Mouse (Mus musculus) MEL (cell line): ENCODE data around the gene Hipk1. TPM values are rescaled to one million over a fixed set of nuclear protein-coding genes. Genes with fewer than 3 reads are reported as not detected.
A peak's percentile ranks its signal among the peaks of the same experiment; 100 is the strongest.

Experiments used
- DNase-seq: peaks from one replicate; pipeline ENCODE4 v3.0.0; 2011; ENCODE audit warnings: low read depth, low spot score
- H3K27ac ChIP-seq: 2 replicates; pipeline ENCODE4 v1.5.1; 2012; ENCODE audit warnings: low read depth, mild to moderate bottlenecking, control low read depth, low read length, moderate library complexity; ENCODE audit not compliant: control insufficient read depth
- H3K27me3 ChIP-seq, 2 experiments: fragments of 150-350 bp in 1 of 2; sonication (generic) in 1 of 2; 2 replicates each; pipeline ENCODE4 v1.6.1; 2012; ENCODE audit warnings: low read length in 2 of 2, mild to moderate bottlenecking in 2 of 2, improper control_type of control experiment in 1 of 2, moderate library complexity in 1 of 2; ENCODE audit not compliant: insufficient read depth in 2 of 2, control insufficient read depth in 1 of 2
- H3K36me3 ChIP-seq, 2 experiments: 2 replicates each; pipeline ENCODE4 v1.6.1; 2012 to 2014; ENCODE audit warnings: low read length in 2 of 2, improper control_type of control experiment in 1 of 2, inconsistent platforms in 1 of 2, mild to moderate bottlenecking in 1 of 2; ENCODE audit not compliant: insufficient read depth in 2 of 2, control insufficient read depth in 1 of 2
- H3K4me1 ChIP-seq, 2 experiments: fragments of 150-350 bp in 1 of 2; sonication (generic) in 1 of 2; 2 replicates each; pipeline ENCODE4 v1.6.1; 2012; ENCODE audit warnings: low read length in 2 of 2, improper control_type of control experiment in 1 of 2, mild to moderate bottlenecking in 1 of 2; ENCODE audit not compliant: insufficient read depth in 2 of 2, control insufficient read depth in 1 of 2
- H3K4me3 ChIP-seq, 2 experiments: fragments of 150-350 bp in 1 of 2; sonication (generic) in 1 of 2; 2 replicates each; pipeline ENCODE4 v1.5.1; 2012; ENCODE audit warnings: low read depth in 2 of 2, low read length in 2 of 2, mild to moderate bottlenecking in 2 of 2, moderate library complexity in 2 of 2, control low read depth in 1 of 2, improper control_type of control experiment in 1 of 2; ENCODE audit not compliant: control insufficient read depth in 1 of 2, insufficient read depth in 1 of 2
- H3K79me2 ChIP-seq: 2 replicates; pipeline ENCODE4 v1.6.1; 2012; ENCODE audit warnings: mild to moderate bottlenecking, low read length, moderate library complexity; ENCODE audit not compliant: control insufficient read depth, poor library complexity, insufficient read depth
- H3K9ac ChIP-seq: 2 replicates; pipeline ENCODE4 v1.6.1; 2012; ENCODE audit warnings: low read depth, mild to moderate bottlenecking, control low read depth, low read length, moderate library complexity; ENCODE audit not compliant: control insufficient read depth, poor library complexity, severe bottlenecking
- H3K9me3 ChIP-seq: fragments of 150-350 bp; sonication (generic); replicated peaks from 2 replicates; pipeline ENCODE4 v1.6.1; 2012; ENCODE audit warnings: mild to moderate bottlenecking, low read length, improper control_type of control experiment, moderate library complexity; ENCODE audit not compliant: insufficient read depth
- CHD1 ChIP-seq: IDR thresholded peaks from 2 replicates; pipeline ENCODE4 v1.6.1; 2012; ENCODE audit warnings: low read depth, mild to moderate bottlenecking, inconsistent platforms, low read length, improper control_type of control experiment
- CHD2 ChIP-seq: IDR thresholded peaks from 2 replicates; pipeline ENCODE4 v1.6.1; 2011; ENCODE audit warnings: low read length, improper control_type of control experiment
- CTCF ChIP-seq, 3 experiments: IDR thresholded peaks in 2 of 3; conservative IDR thresholded peaks in 1 of 3; 2 replicates each; pipeline ENCODE4 v1.5.1; 2011 to 2012; ENCODE audit warnings: low read length in 3 of 3, low read depth in 2 of 3, mild to moderate bottlenecking in 2 of 3, improper control_type of control experiment in 1 of 3, inconsistent platforms in 1 of 3, mixed read lengths in 1 of 3, moderate library complexity in 1 of 3; ENCODE audit not compliant: control insufficient read depth in 1 of 3, insufficient read depth in 1 of 3, poor library complexity in 1 of 3, severe bottlenecking in 1 of 3
- ELF1 ChIP-seq: IDR thresholded peaks from 2 replicates; pipeline ENCODE4 v1.6.1; 2014; ENCODE audit warnings: low read depth, mild to moderate bottlenecking, inconsistent platforms, low read length, improper control_type of control experiment, moderate library complexity
- GATA1 ChIP-seq: IDR thresholded peaks from 2 replicates; pipeline ENCODE4 v1.6.1; 2011; ENCODE audit warnings: low read depth, low read length, improper control_type of control experiment
- MAFK ChIP-seq: IDR thresholded peaks from 2 replicates; pipeline ENCODE4 v1.6.1; 2011; ENCODE audit warnings: low read depth, mild to moderate bottlenecking, low read length, improper control_type of control experiment, borderline replicate concordance
- MAX ChIP-seq: IDR thresholded peaks from 2 replicates; pipeline ENCODE4 v1.6.1; 2011; ENCODE audit warnings: low read length, improper control_type of control experiment
- MAZ ChIP-seq: IDR thresholded peaks from 2 replicates; pipeline ENCODE4 v1.6.1; 2012; ENCODE audit warnings: low read depth, mild to moderate bottlenecking, inconsistent platforms, low read length, improper control_type of control experiment
- MEF2A ChIP-seq: IDR thresholded peaks from 2 replicates; pipeline ENCODE4 v1.6.1; 2014; ENCODE audit warnings: low read depth, mild to moderate bottlenecking, inconsistent platforms, low read length, improper control_type of control experiment; ENCODE audit not compliant: poor library complexity, insufficient replicate concordance, severe bottlenecking; ENCODE audit errors: extremely low read depth
- MYB ChIP-seq: IDR thresholded peaks from 2 replicates; pipeline ENCODE4 v1.6.1; 2011; ENCODE audit warnings: mild to moderate bottlenecking, low read depth, low read length, improper control_type of control experiment
- MYC ChIP-seq: IDR thresholded peaks from 2 replicates; pipeline ENCODE4 v1.6.1; 2011; ENCODE audit warnings: low read depth, mild to moderate bottlenecking, low read length, improper control_type of control experiment, moderate library complexity
- POLR2A ChIP-seq, 2 experiments: IDR thresholded peaks; 2 replicates each; pipeline ENCODE4 v1.6.1; 2011 to 2012; ENCODE audit warnings: low read length in 2 of 2, mild to moderate bottlenecking in 2 of 2, control low read depth in 1 of 2, improper control_type of control experiment in 1 of 2, low read depth in 1 of 2, moderate library complexity in 1 of 2; ENCODE audit not compliant: control insufficient read depth in 1 of 2, insufficient read depth in 1 of 2, poor library complexity in 1 of 2
- POLR2AphosphoS2 ChIP-seq: IDR thresholded peaks from 2 replicates; pipeline ENCODE4 v1.6.1; 2011; ENCODE audit warnings: low read length, improper control_type of control experiment
- POLR2AphosphoS5 ChIP-seq: IDR thresholded peaks from 2 replicates; pipeline ENCODE4 v1.6.1; 2012; ENCODE audit warnings: low read depth, borderline replicate concordance, mild to moderate bottlenecking, inconsistent platforms, low read length, moderate library complexity, mixed read lengths
- RAD21 ChIP-seq: IDR thresholded peaks from 2 replicates; pipeline ENCODE4 v1.6.1; 2011; ENCODE audit warnings: mild to moderate bottlenecking, low read depth, low read length, improper control_type of control experiment
- RCOR1 ChIP-seq: IDR thresholded peaks from 2 replicates; pipeline ENCODE4 v1.6.1; 2012; ENCODE audit warnings: low read depth, mild to moderate bottlenecking, inconsistent platforms, low read length, improper control_type of control experiment
- SIN3A ChIP-seq: IDR thresholded peaks from 2 replicates; pipeline ENCODE4 v1.6.1; 2012; ENCODE audit warnings: low read length, improper control_type of control experiment, inconsistent platforms
- TAL1 ChIP-seq: IDR thresholded peaks from 2 replicates; pipeline ENCODE4 v1.6.1; 2012; ENCODE audit warnings: mild to moderate bottlenecking, inconsistent platforms, low read length, moderate library complexity, mixed read lengths
- TBP ChIP-seq: IDR thresholded peaks from 2 replicates; pipeline ENCODE4 v1.8.0; 2011; ENCODE audit warnings: low read depth, low read length, improper control_type of control experiment
- USF2 ChIP-seq, 2 experiments: IDR thresholded peaks; 2 replicates each; pipeline ENCODE4 v1.6.1; 2011 to 2012; ENCODE audit warnings: improper control_type of control experiment in 2 of 2, low read length in 2 of 2, borderline replicate concordance in 1 of 2, inconsistent platforms in 1 of 2, low read depth in 1 of 2, mild to moderate bottlenecking in 1 of 2; ENCODE audit not compliant: insufficient read depth in 1 of 2
- ZKSCAN1 ChIP-seq: IDR thresholded peaks from 2 replicates; pipeline ENCODE4 v1.6.1; 2012; ENCODE audit warnings: low read depth, mild to moderate bottlenecking, inconsistent platforms, low read length, improper control_type of control experiment, moderate library complexity
- polyA plus RNA-seq, 2 experiments: library from polyadenylated mRNA; stranded (reverse) in 1 of 2; unstranded in 1 of 2; fragments of >175 nt in 1 of 2; fragments of >200 nt in 1 of 2; gene quantifications; 2 replicates each; pipeline versions ENCODE4 v1.2.1 to v1.2.4; 2012; ENCODE audit warnings: low replicate concordance in 2 of 2, low read depth in 1 of 2; ENCODE audit not compliant: insufficient read length in 2 of 2, insufficient read depth in 1 of 2, missing spikeins in 1 of 2
- total RNA-seq: library from RNA; depleted of rRNA; stranded (reverse); fragments of 300-350 nt; gene quantifications from 2 replicates; pipeline ENCODE4 v1.2.3, GENCODE M21; 2012

The Hipk1 gene
- total and polyA plus RNA-seq, 3 experiments: 16.7 to 28.7 TPM; not detected in 1

DNA sequence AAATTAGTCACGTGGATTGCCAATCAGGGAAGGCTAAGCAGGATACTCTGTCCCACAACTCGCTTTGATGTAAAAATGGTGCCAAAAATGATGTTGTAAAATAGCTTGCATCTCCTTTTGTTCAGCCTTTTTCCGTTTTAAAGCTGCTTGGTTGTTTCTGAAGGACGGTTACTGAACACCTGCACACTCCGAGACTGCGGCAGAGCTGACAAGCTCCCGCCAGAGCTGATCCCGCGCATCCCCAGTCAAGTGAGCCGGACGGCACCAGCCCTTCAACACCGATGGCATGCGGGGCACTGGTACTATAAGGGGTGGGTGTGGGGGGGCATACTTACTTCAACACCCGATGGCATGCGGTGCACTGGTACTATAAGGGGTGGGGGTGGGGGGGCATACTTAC is 17.4 kb downstream of the Hipk1 start:
- Histone ChIP-seq H3K4me3 (no peak overlapping the region), H3K36me3 (peaks cover 5 to 10% of the 10 kb centered on the region in 2 experiments), H3K9ac (no peak overlapping the region), H3K79me2 (peaks cover 16% of the 10 kb centered on the region), H3K27ac (no peak overlapping the region), H3K4me1 (peaks cover 0 to 4% of the 10 kb centered on the region in 2 experiments; a peak in 1 of 4 replicates), H3K9me3 (no peaks in the 10 kb centered on the region), H3K27me3 (no peaks in the 10 kb centered on the region)
- TF ChIP-seq POLR2AphosphoS5 (no peak), TAL1 (no peak), GATA1 (no peak), ZKSCAN1 (no peak), MYC (no peak), MAZ (no peak), MYB (no peak), RCOR1 (no peak), MAFK (no peak), RAD21 (no peak), CHD2 (no peak), POLR2AphosphoS2 (no peak), SIN3A (no peak), CTCF (IDR thresholded peaks at IDR 0.05 in 2 of 3, conservative IDR thresholded peaks at IDR 0.05 in 1 of 3; ENCODE audit: control insufficient read depth in 1 of 3, insufficient read depth in 1 of 3, low read depth in 2 of 3, low read length in 3 of 3, poor library complexity in 1 of 3, severe bottlenecking in 1 of 3) (no peak), ELF1 (no peak), POLR2A (IDR thresholded peaks at IDR 0.05; ENCODE audit: control insufficient read depth in 1 of 2, insufficient read depth in 1 of 2, low read depth in 1 of 2, low read length in 2 of 2, poor library complexity in 1 of 2) (no peak)
- no peak for DNase-seq

DNA sequence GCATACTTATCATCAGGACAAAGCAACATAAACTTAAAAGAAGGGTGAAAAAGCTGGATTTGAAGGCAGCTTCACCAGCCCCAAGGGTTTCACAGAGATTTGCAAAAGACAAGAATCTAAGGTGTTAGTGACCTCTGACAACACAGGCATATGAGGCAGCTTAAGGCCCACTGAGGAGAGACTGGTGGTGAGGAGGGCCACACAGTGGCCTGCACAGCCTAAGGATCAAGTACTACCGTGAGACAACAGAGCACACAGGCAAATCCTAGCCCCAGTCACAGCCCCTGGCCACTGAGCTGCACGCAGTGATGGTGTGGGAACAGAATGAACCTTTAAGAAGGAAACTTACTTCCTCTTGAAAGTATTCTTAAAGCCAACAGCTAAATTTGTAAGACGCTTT is 17.9 kb downstream of the Hipk1 start:
- H3K36me3 ChIP-seq: peaks cover 5 to 11% of the 10 kb centered on the region in 2 experiments

More for the DNA sequence above, 17.9 kb downstream of the Hipk1 start:
- Histone ChIP-seq H3K4me1 (peaks cover 0 to 4% of the 10 kb centered on the region in 2 experiments; a peak in 1 of 4 replicates), H3K27ac (peak overlapping the region; percentile 7; the same call in 1 of the 2 replicates), H3K9me3 (no peaks in the 10 kb centered on the region), H3K4me3 (no peak overlapping the region), H3K27me3 (no peaks in the 10 kb centered on the region), H3K9ac (no peak overlapping the region), H3K79me2 (peaks cover 12% of the 10 kb centered on the region; the same call in 1 of the 2 replicates)
- TF ChIP-seq MAX (no peak), POLR2AphosphoS5 (no peak), TBP (no peak), USF2 (IDR thresholded peaks at IDR 0.05; ENCODE audit: borderline replicate concordance in 1 of 2, insufficient read depth in 1 of 2, low read depth in 1 of 2, low read length in 2 of 2) (no peak), MEF2A (no peak), MYC (no peak), CHD1 (no peak)
- no peak for DNase-seq
